Mouse (Mus musculus): Measurements from ENCODE around the gene Prkx. TPM values are rescaled to one million over a fixed set of nuclear protein-coding genes. Genes with fewer than 3 reads are reported as not detected.

Prkx gene
- polyA plus RNA-seq (2015; fragmentation: Nextera tagmentation; extraction: Ambion mirVana) = 10.3 and 10.9 TPM in 2 replicates

DNA sequence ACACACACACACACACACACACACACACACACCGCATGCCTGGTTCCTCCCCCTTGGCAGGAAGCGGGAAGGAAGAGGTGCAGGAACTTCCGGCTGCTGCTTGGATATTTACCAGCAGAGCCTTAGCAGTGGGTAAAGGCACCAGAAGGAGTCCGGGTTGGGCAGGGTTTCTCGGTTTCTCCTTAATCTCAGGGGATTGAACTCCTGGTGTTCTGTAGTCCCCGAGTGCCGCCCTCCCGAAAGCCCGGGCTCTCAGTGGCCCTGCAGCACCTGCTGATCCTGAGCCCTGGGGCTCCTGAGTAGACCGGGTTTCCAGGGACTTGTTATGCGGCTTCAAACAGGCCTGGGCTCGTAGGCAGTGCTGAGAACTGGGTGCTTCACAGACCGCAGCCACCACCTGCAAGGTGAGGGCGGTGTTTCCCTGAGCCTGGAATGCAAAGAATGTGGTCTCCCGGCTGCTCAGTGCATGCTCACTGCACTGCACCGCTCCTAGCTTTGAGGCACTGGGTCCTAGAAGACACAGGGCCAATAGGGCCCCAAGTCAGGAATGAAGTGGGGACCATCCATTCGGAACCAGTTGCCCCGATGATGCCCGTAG lies at the start of gene Prkx:
Gene Prkx (minus strand): TSS at position 41 of the 598 bp plus-strand sequence.
- H3K4me3 ChIP-seq = peak within 1 kb of the TSS; percentile 67
- WGBS = 14% methylated on average over 17 of the region's 19 CpGs
- peak; percentile 45; the same call in 1 of the 2 replicates for ATAC-seq (ENCODE audit: extremely low read depth, insufficient number of reproducible peaks, low FRiP score, low TSS enrichment)

DNA sequence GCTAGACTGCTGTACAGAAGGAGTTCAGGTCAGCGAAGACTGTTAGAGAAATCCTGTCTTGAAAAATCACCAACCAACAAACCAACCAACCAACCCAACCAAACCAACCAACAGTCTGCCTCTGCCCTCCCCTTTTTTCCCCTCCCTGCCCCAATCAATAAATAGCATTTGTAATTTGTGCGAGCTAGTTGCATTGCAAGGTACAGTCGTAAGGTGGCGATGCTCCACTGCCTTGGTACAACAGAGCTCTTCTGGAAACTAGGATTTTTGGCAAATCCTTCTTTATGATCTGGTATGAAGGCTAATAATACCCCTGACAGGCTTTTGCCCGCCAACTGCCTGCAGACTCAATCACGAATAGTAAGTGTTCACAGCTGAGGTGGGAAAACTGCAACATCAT lies 16.0 kb upstream of the Prkx start:
- Histone ChIP-seq H3K4me2 (no peak overlapping the region), H3K36me3 (no peaks in the 10 kb centered on the region), H3K9ac (no peak overlapping the region), H3K4me3 (no peak overlapping the region), H3K9me3 (no peaks in the 10 kb centered on the region), H3K4me1 (no peaks in the 10 kb centered on the region), H3K27ac (replicated peaks) (no peak overlapping the region), H3K27me3 (replicated peaks) (no peaks in the 10 kb centered on the region)
- WGBS = 51% methylated on average over 6 of the region's 6 CpGs
- ATAC-seq (ENCODE audit: extremely low read depth, insufficient number of reproducible peaks, low FRiP score, low TSS enrichment) = no peak

More for the DNA sequence above, at the start of gene Prkx:
- Histone ChIP-seq H3K36me3 (no peaks in the 10 kb centered on the region), H3K9me3 (no peaks in the 10 kb centered on the region), H3K9ac (peak within 1 kb of the TSS; percentile 80), H3K4me1 (peaks cover 7% of the 10 kb centered on the region), H3K4me2 (peak within 1 kb of the TSS; percentile 72), H3K27me3 (replicated peaks) (no peaks in the 10 kb centered on the region), H3K27ac (replicated peaks) (peak within 1 kb of the TSS; percentile 69)

DNA sequence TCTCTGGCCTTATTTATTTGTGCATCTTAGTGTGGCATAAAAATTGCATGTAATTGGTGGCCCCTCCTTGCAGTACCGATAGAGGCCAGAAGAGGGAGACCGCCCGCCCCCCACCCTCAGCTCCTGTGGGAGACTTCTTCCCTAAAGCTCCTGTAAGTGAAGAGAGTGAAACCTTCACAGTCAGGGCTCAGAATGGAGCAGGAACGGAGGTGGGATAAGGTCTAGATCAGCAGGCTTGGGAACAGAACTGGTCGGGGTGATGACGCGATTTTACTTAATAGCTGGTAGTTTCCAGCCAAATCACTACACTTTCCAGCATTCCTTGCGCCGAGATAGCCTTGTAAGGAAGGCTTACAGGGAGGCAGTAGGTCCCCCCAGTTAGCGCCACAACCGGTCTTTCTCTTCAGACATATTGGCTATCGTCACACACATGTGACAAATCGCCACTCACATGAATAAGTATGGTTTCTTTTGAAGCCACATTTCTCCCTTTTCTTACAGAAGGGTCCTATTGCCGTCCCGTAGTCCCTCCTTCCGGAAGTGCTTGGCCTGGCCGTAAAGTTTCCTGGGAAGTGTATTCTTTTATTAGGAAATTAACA lies 14.6 kb upstream of the Prkx start:
- WGBS = 15% methylated on average over 17 of the region's 17 CpGs
- Histone ChIP-seq H3K36me3 (no peaks in the 10 kb centered on the region), H3K4me2 (peak overlapping the region; percentile 58), H3K9ac (peak overlapping the region; percentile 52), H3K4me3 (peak overlapping the region; percentile 51), H3K9me3 (no peaks in the 10 kb centered on the region), H3K4me1 (no peaks in the 10 kb centered on the region), H3K27ac (replicated peaks) (peak overlapping the region; percentile 77; the same call in 1 of the 2 replicates), H3K27me3 (replicated peaks) (no peaks in the 10 kb centered on the region)
- no peak for ATAC-seq (ENCODE audit: extremely low read depth, insufficient number of reproducible peaks, low FRiP score, low TSS enrichment)

- no peaks in the 10 kb centered on the region for H3K9me3 ChIP-seq
- H3K27me3 ChIP-seq (replicated peaks) = no peaks in the 10 kb centered on the region
- no peaks in the 10 kb centered on the region for H3K4me1 ChIP-seq
- no peak overlapping the region for H3K4me3 ChIP-seq
- H3K36me3 ChIP-seq = no peaks in the 10 kb centered on the region
- H3K9ac ChIP-seq = no peak overlapping the region
- ATAC-seq (ENCODE audit: extremely low read depth, insufficient number of reproducible peaks, low FRiP score, low TSS enrichment) = no peak
- 16% methylated on average over 2 of the region's 2 CpGs for WGBS
- H3K27ac ChIP-seq (replicated peaks) = no peak overlapping the region
- no peak overlapping the region for H3K4me2 ChIP-seq
Observed at GRCm38 (mm10) chrX:77808602-77809001, 12.5 kb upstream of the Prkx start.

DNA sequence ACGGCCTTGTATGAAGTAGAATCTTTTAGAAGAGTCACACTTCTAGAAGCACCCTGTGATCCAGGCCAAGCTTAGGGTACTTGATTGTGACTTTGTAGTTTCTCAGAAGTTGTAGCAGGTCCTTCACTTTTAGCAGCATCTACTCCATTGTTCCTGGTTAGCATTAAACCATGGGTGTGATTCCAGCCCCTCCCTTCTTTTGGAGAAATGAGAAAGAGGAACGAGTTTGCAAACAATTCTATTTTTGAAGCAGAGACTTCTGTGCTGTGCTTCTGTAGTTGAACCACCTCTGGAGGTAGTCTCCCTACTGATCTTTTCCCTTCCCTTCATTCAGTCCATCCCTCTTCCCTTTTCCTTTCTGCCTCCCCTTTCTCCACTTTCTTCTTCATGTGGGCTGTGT lies 6.2 kb upstream of the Prkx start:
- Histone ChIP-seq H3K4me1 (no peaks in the 10 kb centered on the region), H3K4me2 (no peak overlapping the region), H3K27ac (replicated peaks) (no peak overlapping the region), H3K4me3 (no peak overlapping the region), H3K9ac (no peak overlapping the region), H3K27me3 (replicated peaks) (no peaks in the 10 kb centered on the region), H3K9me3 (no peaks in the 10 kb centered on the region), H3K36me3 (no peaks in the 10 kb centered on the region)
- no peak for ATAC-seq (ENCODE audit: extremely low read depth, insufficient number of reproducible peaks, low FRiP score, low TSS enrichment)
- WGBS = 67% methylated on average over 2 of the region's 2 CpGs

DNA sequence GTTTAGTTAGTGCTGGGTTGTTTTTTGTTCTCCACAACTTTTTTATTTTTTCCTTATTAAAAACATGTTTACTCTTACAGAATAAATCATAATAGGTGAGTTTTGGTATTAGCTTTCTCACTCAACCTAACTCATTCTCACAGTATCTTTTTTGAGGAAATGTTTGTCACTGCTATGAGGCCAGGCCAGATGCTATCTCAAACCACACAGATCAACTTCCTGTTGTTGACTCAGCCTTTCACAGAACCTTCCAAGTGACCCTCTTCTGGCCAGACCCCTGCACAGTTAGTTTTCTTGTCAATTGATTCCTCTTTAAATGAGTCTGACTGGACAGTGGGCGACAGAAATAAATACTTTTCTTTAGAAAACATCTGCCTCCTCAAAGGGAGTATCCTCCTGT lies 5.5 kb upstream of the Prkx start:
- Histone ChIP-seq H3K27ac (replicated peaks) (no peak overlapping the region), H3K9ac (no peak overlapping the region), H3K4me3 (no peak overlapping the region), H3K9me3 (no peaks in the 10 kb centered on the region), H3K4me2 (no peak overlapping the region), H3K27me3 (replicated peaks) (no peaks in the 10 kb centered on the region), H3K36me3 (no peaks in the 10 kb centered on the region), H3K4me1 (no peaks in the 10 kb centered on the region)
- WGBS = 31% methylated on average over 1 of the region's 1 CpGs
- ATAC-seq (ENCODE audit: extremely low read depth, insufficient number of reproducible peaks, low FRiP score, low TSS enrichment) = no peak

DNA sequence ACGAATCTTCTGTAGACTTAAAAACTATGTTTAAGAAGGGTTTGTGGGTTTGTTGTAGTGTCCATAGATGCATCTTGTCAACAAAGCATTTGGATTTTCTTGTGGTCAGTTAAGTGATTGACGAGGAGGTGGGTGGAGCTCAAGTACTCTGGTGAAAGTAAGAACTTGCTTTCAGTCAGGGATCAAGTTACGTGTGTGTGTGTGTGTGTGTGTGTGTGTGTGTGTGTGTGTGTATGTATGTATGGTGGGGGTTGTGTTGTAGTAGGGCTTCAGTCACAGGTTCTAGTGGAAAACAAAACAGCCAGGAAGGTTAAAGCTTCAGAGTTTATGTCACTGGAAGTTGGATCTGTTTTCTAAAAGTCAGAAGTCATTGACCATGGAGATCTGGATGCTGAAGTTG lies 3.5 kb upstream of the Prkx start:
- no peak for ATAC-seq (ENCODE audit: extremely low read depth, insufficient number of reproducible peaks, low FRiP score, low TSS enrichment)
- H3K36me3 ChIP-seq = no peaks in the 10 kb centered on the region
- H3K9ac ChIP-seq = no peak overlapping the region
- 63% methylated on average over 3 of the region's 3 CpGs for WGBS
- peaks cover 2% of the 10 kb centered on the region for H3K4me1 ChIP-seq
- no peak overlapping the region for H3K4me2 ChIP-seq
- H3K9me3 ChIP-seq = no peaks in the 10 kb centered on the region
- H3K27me3 ChIP-seq (replicated peaks) = no peaks in the 10 kb centered on the region
- H3K27ac ChIP-seq (replicated peaks) = no peak overlapping the region
- H3K4me3 ChIP-seq = no peak overlapping the region

DNA sequence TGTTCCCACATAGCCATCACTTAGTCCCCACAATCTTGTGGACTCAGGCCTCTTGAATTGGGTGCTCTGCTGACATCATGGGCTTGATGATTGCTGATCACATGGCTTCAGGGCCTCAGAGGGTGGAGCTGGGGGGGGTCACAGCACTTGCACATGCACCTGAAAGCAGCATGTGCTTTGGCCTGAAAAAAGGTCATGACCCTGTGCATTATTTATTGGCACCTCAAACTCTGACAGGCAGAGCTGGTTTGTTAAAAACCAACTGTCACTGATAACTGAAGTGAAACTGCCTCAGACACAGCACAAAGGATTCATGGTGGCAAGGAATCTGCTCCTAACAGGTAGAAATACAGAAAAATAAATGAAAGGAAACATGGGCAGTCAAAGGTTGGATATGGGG lies 1.7 kb upstream of the Prkx start:
- Histone ChIP-seq H3K4me2 (no peak overlapping the region), H3K4me1 (peaks cover 7% of the 10 kb centered on the region), H3K9ac (no peak overlapping the region), H3K9me3 (no peaks in the 10 kb centered on the region), H3K4me3 (no peak overlapping the region), H3K36me3 (no peaks in the 10 kb centered on the region), H3K27ac (replicated peaks) (no peak overlapping the region), H3K27me3 (replicated peaks) (no peaks in the 10 kb centered on the region)
- no peak for ATAC-seq (ENCODE audit: extremely low read depth, insufficient number of reproducible peaks, low FRiP score, low TSS enrichment)

DNA sequence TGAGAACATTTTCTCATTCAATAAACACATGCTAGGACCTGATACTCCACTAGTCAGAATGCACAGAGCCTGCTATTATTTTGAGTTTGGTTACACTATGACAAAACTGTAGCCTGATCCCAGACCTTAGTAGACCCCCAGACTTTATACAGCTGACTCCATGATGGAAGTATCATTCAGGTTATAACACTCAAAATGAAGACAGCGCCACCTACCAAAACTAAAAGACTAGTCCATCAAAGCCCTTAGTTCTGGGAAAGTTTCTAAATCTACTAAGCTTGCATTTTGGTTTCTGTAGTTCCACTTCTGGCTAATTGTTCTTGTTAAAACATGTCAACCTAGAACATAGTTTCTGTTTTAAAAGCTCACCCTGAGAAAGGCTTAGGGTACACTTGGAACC lies 838 bp upstream of the Prkx start:
- H3K9ac ChIP-seq = no peak overlapping the region
- H3K4me3 ChIP-seq = no peak overlapping the region
- WGBS = 63% methylated on average over 1 of the region's 1 CpGs
- no peak for ATAC-seq (ENCODE audit: extremely low read depth, insufficient number of reproducible peaks, low FRiP score, low TSS enrichment)
- H3K4me2 ChIP-seq = peak overlapping the region; percentile 72
- H3K9me3 ChIP-seq = no peaks in the 10 kb centered on the region
- no peaks in the 10 kb centered on the region for H3K36me3 ChIP-seq
- no peaks in the 10 kb centered on the region for H3K27me3 ChIP-seq (replicated peaks)
- H3K27ac ChIP-seq (replicated peaks) = no peak overlapping the region; the same call in 1 of the 2 replicates
- H3K4me1 ChIP-seq = peaks cover 7% of the 10 kb centered on the region

DNA sequence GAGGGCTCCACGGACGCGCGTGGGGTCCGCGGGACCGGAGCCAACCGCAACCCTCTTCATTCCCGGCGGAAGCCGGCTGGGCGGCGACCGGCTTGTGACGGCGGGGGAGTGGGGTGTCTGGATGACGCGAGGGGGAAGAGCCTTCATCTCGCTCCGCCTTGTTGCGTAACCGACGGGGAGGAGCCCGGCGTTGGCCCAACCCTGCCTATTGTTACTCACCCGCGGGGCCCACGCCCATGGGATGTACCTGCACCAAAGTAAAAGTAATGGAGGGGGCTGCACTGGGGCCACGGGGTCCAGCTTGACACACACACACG lies 262 bp downstream of the Prkx start:
- H3K36me3 ChIP-seq = no peaks in the 10 kb centered on the region
- peak overlapping the region; percentile 72 for H3K4me2 ChIP-seq
- no peaks in the 10 kb centered on the region for H3K9me3 ChIP-seq
- H3K27ac ChIP-seq (replicated peaks) = peak overlapping the region; percentile 20; the same call in 1 of the 2 replicates
- peak; percentile 91 for ATAC-seq (ENCODE audit: extremely low read depth, insufficient number of reproducible peaks, low FRiP score, low TSS enrichment)
- WGBS = 4% methylated on average over 28 of the region's 30 CpGs
- H3K9ac ChIP-seq = peak overlapping the region; percentile 80
- H3K4me3 ChIP-seq = peak overlapping the region; percentile 67
- peaks cover 7% of the 10 kb centered on the region for H3K4me1 ChIP-seq
- no peaks in the 10 kb centered on the region for H3K27me3 ChIP-seq (replicated peaks)

- WGBS = 10% methylated on average over 60 of the region's 61 CpGs
- Histone ChIP-seq H3K9me3 (no peaks in the 10 kb centered on the region), H3K4me3 (peak overlapping the region; percentile 67)
Observed at GRCm38 (mm10) chrX:77794962-77795857, 868 bp downstream of the Prkx start.

More at GRCm38 (mm10) chrX:77794962-77795857, 868 bp downstream of the Prkx start:
- Histone ChIP-seq H3K27ac (replicated peaks) (peak overlapping the region; percentile 20; the same call in 1 of the 2 replicates), H3K9ac (peak overlapping the region; percentile 80), H3K4me2 (peak overlapping the region; percentile 72), H3K27me3 (replicated peaks) (no peaks in the 10 kb centered on the region), H3K4me1 (peaks cover 7% of the 10 kb centered on the region), H3K36me3 (no peaks in the 10 kb centered on the region)
- peak; percentile 56 for ATAC-seq (ENCODE audit: extremely low read depth, insufficient number of reproducible peaks, low FRiP score, low TSS enrichment)

Measured in heart, embryonic 13.5 days (tissue).